ENCODE assay signal across 8 mouse cellular contexts in genomic region chr8:69791415-69792068, GRCm38 (mm10). TPM values are rescaled to one million over a fixed set of nuclear protein-coding genes. Genes with fewer than 3 reads are reported as not detected.
DNase-seq lines count a peak whose midpoint lies in the region; ATAC-seq and TF ChIP-seq lines count a peak whose summit lies in the region.

No protein-coding gene starts in this region.

- peak overlapping the region; percentile 99 for H3K9ac ChIP-seq in heart, embryonic 15.5 days
- H3K9ac ChIP-seq in limb, embryonic 12.5 days (replicated peaks) = peak overlapping the region; percentile 93
- peak overlapping the region; percentile 99 for H3K9ac ChIP-seq in midbrain, embryonic 13.5 days (replicated peaks)

- H3K4me1 ChIP-seq in heart, embryonic 15.5 days (replicated peaks) = peaks cover 21% of the 10 kb centered on the region
- H3K4me1 ChIP-seq in limb, embryonic 12.5 days (replicated peaks) = peaks cover 17% of the 10 kb centered on the region
- peaks cover 27% of the 10 kb centered on the region for H3K4me1 ChIP-seq in midbrain, embryonic 13.5 days (replicated peaks)

- H3K4me2 ChIP-seq in heart, embryonic 15.5 days = peak overlapping the region; percentile 91
- H3K4me2 ChIP-seq in limb, embryonic 12.5 days = peak overlapping the region; percentile 73
- peak overlapping the region; percentile 82 for H3K4me2 ChIP-seq in midbrain, embryonic 13.5 days (replicated peaks)

- WGBS in heart, embryonic 15.5 days = under 1% methylated on average over 47 of the region's 48 CpGs
- WGBS in limb, embryonic 12.5 days = under 1% methylated on average over 48 of the region's 48 CpGs
- WGBS in midbrain, embryonic 13.5 days = under 1% methylated on average over 41 of the region's 48 CpGs

- ATAC-seq in CD4-positive, CD25-positive, alpha-beta regulatory T cell, adult 4 months = peak; percentile 35
- peak; percentile 45 for ATAC-seq in heart, embryonic 15.5 days (replicated peaks; ENCODE audit: insufficient number of reproducible peaks, insufficient read depth, low FRiP score, low read depth)
- peak; percentile 68 for ATAC-seq in limb, embryonic 12.5 days (ENCODE audit: insufficient number of reproducible peaks, insufficient read depth, low FRiP score, low TSS enrichment, low read depth)
- peak; percentile 82 for ATAC-seq in midbrain, embryonic 13.5 days

- no peak for TF ChIP-seq CTCF in gastrocnemius, adult 2 months (IDR thresholded peaks at IDR 0.05)

- peak overlapping the region; percentile 100 for H3K4me3 ChIP-seq in gastrocnemius, adult 2 months
- H3K4me3 ChIP-seq in heart, embryonic 15.5 days = peak overlapping the region; percentile 100
- peak overlapping the region; percentile 98 for H3K4me3 ChIP-seq in limb, embryonic 12.5 days (replicated peaks)
- peak overlapping the region; percentile 100 for H3K4me3 ChIP-seq in midbrain, embryonic 13.5 days (replicated peaks)

- intact Hi-C loops in gastrocnemius, adult 2 months (cut with DNase I) = loop anchor here (2.0 to 5.0 kb wide), 2 partner anchors 17 to 74 kb away; partner anchors contain the start of gene Gm20422
- intact Hi-C loops in gastrocnemius, postnatal 36 days (cut with DNase I) = loop anchor here (10.0 kb wide), 1 partner anchor 137 kb away; the partner anchor contains the start of gene Zfp964

- H3K27me3 ChIP-seq in heart, embryonic 15.5 days = no peaks in the 10 kb centered on the region
- no peaks in the 10 kb centered on the region for H3K27me3 ChIP-seq in limb, embryonic 12.5 days
- H3K27me3 ChIP-seq in midbrain, embryonic 13.5 days = no peaks in the 10 kb centered on the region

- H3K36me3 ChIP-seq in heart, embryonic 15.5 days = peaks cover 27% of the 10 kb centered on the region
- H3K36me3 ChIP-seq in limb, embryonic 12.5 days = peaks cover 34% of the 10 kb centered on the region
- peaks cover 34% of the 10 kb centered on the region for H3K36me3 ChIP-seq in midbrain, embryonic 13.5 days

- H3K27ac ChIP-seq in gastrocnemius, adult 2 months = peak overlapping the region; percentile 89
- peak overlapping the region; percentile 90 for H3K27ac ChIP-seq in heart, embryonic 15.5 days
- H3K27ac ChIP-seq in limb, embryonic 12.5 days = peak overlapping the region; percentile 93
- H3K27ac ChIP-seq in midbrain, embryonic 13.5 days = peak overlapping the region; percentile 82

- no peaks in the 10 kb centered on the region for H3K9me3 ChIP-seq in heart, embryonic 15.5 days (replicated peaks)
- no peaks in the 10 kb centered on the region for H3K9me3 ChIP-seq in limb, embryonic 12.5 days
- no peaks in the 10 kb centered on the region for H3K9me3 ChIP-seq in midbrain, embryonic 13.5 days

- DNase-seq in gastrocnemius, adult 2 months = peak; percentile 59
- DNase-seq in gastrocnemius, postnatal 36 days = no peak
- DNase-seq in cerebellum, adult 9-10 months = peak; percentile 61
- peak; percentile 60 for DNase-seq in thymus, postnatal 0 days (ENCODE audit: low spot score)

RNA-seq across cellular contexts. Expression of gene Zfp866, which starts 0.6 kb away (rescaled TPM):
- total RNA-seq in gastrocnemius, adult 2 months (2021) = 10 to 100 TPM; 15.6 to 17.1 TPM
- 10 to 100 TPM; 10.1 to 14.7 TPM for total RNA-seq in gastrocnemius, postnatal 36 days (2021)
- polyA plus RNA-seq in CD4-positive, CD25-positive, alpha-beta regulatory T cell, adult 4 months (2017; shearing (Covaris generic)) = 10 to 100 TPM; 16.4 to 23.9 TPM
- polyA plus RNA-seq in heart, embryonic 15.5 days (2015; fragmentation: Nextera tagmentation; extraction: Ambion mirVana) = 14.7 and 21.1 TPM in 2 replicates
- polyA plus RNA-seq in limb, embryonic 12.5 days (2016; fragmentation: Nextera tagmentation; extraction: Ambion mirVana) = 38.1 and 40.3 TPM in 2 replicates
- 49.1 and 51.7 TPM in 2 replicates for polyA plus RNA-seq in midbrain, embryonic 13.5 days (2015; fragmentation: Nextera tagmentation; extraction: Ambion mirVana)
- 18.3 and 22.1 TPM in 2 replicates for polyA plus RNA-seq in thymus, postnatal 0 days (2015; fragmentation: Nextera tagmentation; extraction: Ambion mirVana)

RNA-seq across cellular contexts. Expression of gene Atp13a1, which starts 0.6 kb away (rescaled TPM):
- total RNA-seq in gastrocnemius, adult 2 months (2021) = 10 to 100 TPM in 1 of 2 experiments, 1 to 10 TPM in 1; 9.9 to 10.4 TPM
- 10 to 100 TPM; 10.1 to 10.6 TPM for total RNA-seq in gastrocnemius, postnatal 36 days (2021)
- 10 to 100 TPM; 20.4 to 28.0 TPM for polyA plus RNA-seq in CD4-positive, CD25-positive, alpha-beta regulatory T cell, adult 4 months (2017; shearing (Covaris generic))
- 22.1 and 32.7 TPM in 2 replicates for polyA plus RNA-seq in heart, embryonic 15.5 days (2015; fragmentation: Nextera tagmentation; extraction: Ambion mirVana)
- 53.3 and 57.7 TPM in 2 replicates for polyA plus RNA-seq in limb, embryonic 12.5 days (2016; fragmentation: Nextera tagmentation; extraction: Ambion mirVana)
- 46.6 and 49.0 TPM in 2 replicates for polyA plus RNA-seq in midbrain, embryonic 13.5 days (2015; fragmentation: Nextera tagmentation; extraction: Ambion mirVana)
- polyA plus RNA-seq in thymus, postnatal 0 days (2015; fragmentation: Nextera tagmentation; extraction: Ambion mirVana) = 37.2 and 39.2 TPM in 2 replicates

RNA-seq across cellular contexts. Expression of gene Gm20422, which starts 16.9 kb away (rescaled TPM):
- total RNA-seq in gastrocnemius, adult 2 months (2021) = 1 to 10 TPM; 2.4 to 3.0 TPM
- 1 to 10 TPM; 1.3 to 2.4 TPM for total RNA-seq in gastrocnemius, postnatal 36 days (2021)
- polyA plus RNA-seq in CD4-positive, CD25-positive, alpha-beta regulatory T cell, adult 4 months (2017; shearing (Covaris generic)) = 1 to 10 TPM; 2.1 to 3.2 TPM
- 0.33 TPM in 1 of 2 replicates, not detected in the other for polyA plus RNA-seq in heart, embryonic 15.5 days (2015; fragmentation: Nextera tagmentation; extraction: Ambion mirVana)
- polyA plus RNA-seq in limb, embryonic 12.5 days (2016; fragmentation: Nextera tagmentation; extraction: Ambion mirVana) = not detected in 2 replicates
- 0.24 and 1.1 TPM in 2 replicates for polyA plus RNA-seq in midbrain, embryonic 13.5 days (2015; fragmentation: Nextera tagmentation; extraction: Ambion mirVana)
- 0.33 and 1.3 TPM in 2 replicates for polyA plus RNA-seq in thymus, postnatal 0 days (2015; fragmentation: Nextera tagmentation; extraction: Ambion mirVana)

RNA-seq across cellular contexts. Expression of gene Gmip, which starts 16.9 kb away (rescaled TPM):
- 1 to 10 TPM; 3.8 to 5.3 TPM for total RNA-seq in gastrocnemius, adult 2 months (2021)
- 1 to 10 TPM; 3.0 to 3.5 TPM for total RNA-seq in gastrocnemius, postnatal 36 days (2021)
- polyA plus RNA-seq in CD4-positive, CD25-positive, alpha-beta regulatory T cell, adult 4 months (2017; shearing (Covaris generic)) = 100 to 1,000 TPM in 1 of 2 experiments, 10 to 100 TPM in 1; 71.9 to 150 TPM
- polyA plus RNA-seq in heart, embryonic 15.5 days (2015; fragmentation: Nextera tagmentation; extraction: Ambion mirVana) = 5.4 and 8.9 TPM in 2 replicates
- 5.8 and 7.5 TPM in 2 replicates for polyA plus RNA-seq in limb, embryonic 12.5 days (2016; fragmentation: Nextera tagmentation; extraction: Ambion mirVana)
- polyA plus RNA-seq in midbrain, embryonic 13.5 days (2015; fragmentation: Nextera tagmentation; extraction: Ambion mirVana) = 31.8 and 37.0 TPM in 2 replicates
- polyA plus RNA-seq in thymus, postnatal 0 days (2015; fragmentation: Nextera tagmentation; extraction: Ambion mirVana) = 30.9 and 35.0 TPM in 2 replicates

RNA-seq across cellular contexts. Expression of gene Lpar2, which starts 30.7 kb away (rescaled TPM):
- total RNA-seq in gastrocnemius, adult 2 months (2021) = under 1 TPM in 1 of 2 experiments, not detected in 1; 0.14 TPM
- not detected for total RNA-seq in gastrocnemius, postnatal 36 days (2021)
- polyA plus RNA-seq in CD4-positive, CD25-positive, alpha-beta regulatory T cell, adult 4 months (2017; shearing (Covaris generic)) = under 1 TPM; 0.74 to 0.75 TPM
- 0.15 and 0.30 TPM in 2 replicates for polyA plus RNA-seq in heart, embryonic 15.5 days (2015; fragmentation: Nextera tagmentation; extraction: Ambion mirVana)
- polyA plus RNA-seq in limb, embryonic 12.5 days (2016; fragmentation: Nextera tagmentation; extraction: Ambion mirVana) = 0.83 and 1.3 TPM in 2 replicates
- polyA plus RNA-seq in midbrain, embryonic 13.5 days (2015; fragmentation: Nextera tagmentation; extraction: Ambion mirVana) = 0.58 and 0.64 TPM in 2 replicates
- 0.31 and 0.53 TPM in 2 replicates for polyA plus RNA-seq in thymus, postnatal 0 days (2015; fragmentation: Nextera tagmentation; extraction: Ambion mirVana)

Comparison
In these comparisons a context has a peak if more than half of its experiments do, and no peak if none do; other contexts are left out.
1. DNase-seq: peak in gastrocnemius, adult 2 months (single experiment), cerebellum, adult 9-10 months (single experiment) and thymus, postnatal 0 days (single experiment); none in gastrocnemius, postnatal 36 days (0 of 2).
2. Peak in every context shown above with its lines, with median percentiles within 50 percentile points of each other: H3K27ac ChIP-seq, H3K4me3 ChIP-seq, ATAC-seq, H3K4me2 ChIP-seq and H3K9ac ChIP-seq.